Mouse (Mus musculus) inflammation-experienced regulatory T-cells, adult 6 months (primary cell): ENCODE results near the gene Ganc. TPM values are rescaled to one million over a fixed set of nuclear protein-coding genes. Genes with fewer than 3 reads are reported as not detected.

Source experiments
- ATAC-seq: one replicate; pipeline ENCODE4 v1.8.0; 2017
- polyA plus RNA-seq, 3 experiments: library from polyadenylated mRNA; unstranded; fragments of 100-300 nt; shearing (Covaris generic); gene quantifications; one replicate each; pipeline ENCODE4 v1.2.1; 2017

Ganc gene
- polyA plus RNA-seq, 3 experiments from 2014 or later: 10.9 to 32.3 (median 29.3) TPM

DNA sequence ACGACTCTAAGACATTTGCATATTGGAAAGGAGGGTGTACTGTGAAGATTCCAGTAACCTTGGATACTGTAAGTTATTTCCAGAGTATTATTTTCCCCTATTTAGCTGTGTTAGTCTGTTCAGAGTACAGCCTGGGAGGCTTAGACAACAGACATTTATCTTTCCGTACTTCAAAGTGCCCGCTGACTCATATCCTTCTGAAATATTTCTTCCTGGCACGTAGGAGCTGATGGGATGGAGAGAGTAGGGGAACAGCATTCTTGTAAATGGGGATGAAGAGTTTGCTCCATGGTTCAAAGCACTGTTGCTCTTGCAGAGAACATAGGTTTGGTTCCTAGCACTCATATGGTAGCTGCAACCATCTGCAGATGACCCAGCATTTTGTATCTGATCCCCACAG lies 48.9 kb downstream of the Ganc start:
- no peak for ATAC-seq

DNA sequence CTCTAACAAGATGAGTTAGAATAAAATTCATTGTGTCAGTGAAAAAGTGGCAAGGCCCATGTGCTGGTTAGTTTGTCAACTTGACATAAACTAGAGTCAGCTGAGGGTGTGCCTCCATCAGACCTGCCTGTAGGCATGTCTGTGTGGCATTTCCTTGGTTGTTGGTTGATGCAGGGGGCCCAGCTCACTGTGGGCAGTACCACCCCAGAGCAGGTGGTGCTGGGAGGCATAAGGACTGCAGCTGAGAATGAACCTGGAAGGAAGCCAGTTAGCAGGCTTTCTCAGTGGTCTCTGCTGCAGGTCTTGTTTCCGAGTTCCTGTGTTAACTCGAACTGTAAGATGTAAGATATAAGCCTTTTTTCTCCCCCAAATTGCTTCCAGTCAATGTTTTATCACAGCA lies 51.3 kb downstream of the Ganc start:
- no peak for ATAC-seq

DNA sequence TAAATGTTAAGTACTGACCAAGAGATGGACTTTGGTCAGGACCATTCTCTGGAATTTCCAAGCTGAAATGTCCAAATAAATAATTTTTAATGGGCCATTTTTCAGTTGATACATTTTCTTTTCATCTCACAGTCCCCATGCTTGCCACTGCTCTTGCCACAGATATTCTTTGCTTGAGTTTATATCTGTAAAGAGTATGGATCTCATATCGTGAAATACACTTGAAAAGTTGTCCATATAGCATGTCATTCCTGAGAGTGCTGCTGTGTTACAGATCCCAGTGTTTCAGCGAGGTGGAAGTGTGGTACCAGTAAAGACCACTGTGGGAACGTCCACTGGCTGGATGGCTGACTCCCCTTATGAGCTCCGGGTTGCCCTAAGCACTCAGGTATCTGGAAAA lies 52.0 kb downstream of the Ganc start, which contains the start of gene Capn3:
TSS of gene Capn3 (plus strand) at position 301 of the 400 bp plus-strand sequence.
- no peak for ATAC-seq

DNA sequence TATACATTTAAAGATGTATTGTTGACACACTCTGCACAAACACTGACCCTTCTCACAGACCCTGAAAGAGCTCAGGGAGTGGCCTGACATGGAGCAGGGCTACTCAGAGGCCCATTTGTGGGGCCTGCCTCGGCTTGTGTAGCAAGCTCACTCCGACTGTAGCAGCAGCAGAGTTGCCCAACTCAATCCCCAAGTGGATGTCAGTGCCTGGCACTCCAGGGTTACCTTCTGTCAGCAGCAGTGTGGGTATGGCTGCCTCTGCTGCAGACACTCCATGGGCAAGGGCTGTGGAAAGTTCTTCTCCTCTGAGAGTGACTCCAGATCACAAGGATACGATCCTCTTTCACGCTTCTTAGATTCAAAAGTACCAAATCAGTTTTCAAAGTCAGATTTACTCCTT lies 56.5 kb downstream of the Ganc start:
- no peak for ATAC-seq

DNA sequence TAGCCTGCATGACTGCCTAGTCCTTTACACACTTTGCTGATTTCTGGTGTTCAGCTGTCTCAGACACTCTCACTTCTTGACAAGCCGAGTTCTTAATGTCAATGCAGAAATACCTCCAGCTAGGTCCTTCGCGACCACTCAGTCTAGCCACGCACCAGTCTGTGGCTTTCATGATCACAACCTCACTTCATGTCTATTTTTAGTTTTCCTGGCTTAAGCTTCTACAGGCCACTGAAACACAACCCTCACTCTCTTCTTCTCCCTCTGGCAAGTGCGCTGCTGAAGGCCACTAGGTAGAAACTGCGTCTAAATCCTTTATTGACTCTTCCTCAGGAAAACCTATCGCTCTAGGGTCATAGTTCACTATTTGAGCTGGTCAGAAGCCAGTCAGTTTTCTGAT lies 59.6 kb downstream of the Ganc start:
- no peak for ATAC-seq

DNA sequence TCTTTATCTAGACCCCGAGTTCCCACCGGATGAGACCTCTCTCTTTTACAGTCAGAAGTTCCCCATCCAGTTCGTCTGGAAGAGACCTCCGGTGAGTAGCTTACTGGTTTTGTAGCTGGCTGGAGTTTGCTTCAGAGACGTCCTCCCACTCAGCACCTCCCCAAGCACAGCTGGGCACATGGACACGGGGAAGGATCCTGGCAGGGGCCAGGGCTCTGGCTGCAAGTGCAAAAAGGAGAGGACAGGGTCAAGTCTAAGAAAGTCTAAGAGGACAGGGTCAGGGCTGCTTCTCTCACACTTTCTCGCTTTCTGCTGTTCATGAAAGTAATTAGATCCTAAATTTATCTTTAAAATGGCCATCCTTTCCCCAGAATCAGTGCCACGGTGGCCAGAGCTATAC lies 60.4 kb downstream of the Ganc start:
- ATAC-seq: no peak

DNA sequence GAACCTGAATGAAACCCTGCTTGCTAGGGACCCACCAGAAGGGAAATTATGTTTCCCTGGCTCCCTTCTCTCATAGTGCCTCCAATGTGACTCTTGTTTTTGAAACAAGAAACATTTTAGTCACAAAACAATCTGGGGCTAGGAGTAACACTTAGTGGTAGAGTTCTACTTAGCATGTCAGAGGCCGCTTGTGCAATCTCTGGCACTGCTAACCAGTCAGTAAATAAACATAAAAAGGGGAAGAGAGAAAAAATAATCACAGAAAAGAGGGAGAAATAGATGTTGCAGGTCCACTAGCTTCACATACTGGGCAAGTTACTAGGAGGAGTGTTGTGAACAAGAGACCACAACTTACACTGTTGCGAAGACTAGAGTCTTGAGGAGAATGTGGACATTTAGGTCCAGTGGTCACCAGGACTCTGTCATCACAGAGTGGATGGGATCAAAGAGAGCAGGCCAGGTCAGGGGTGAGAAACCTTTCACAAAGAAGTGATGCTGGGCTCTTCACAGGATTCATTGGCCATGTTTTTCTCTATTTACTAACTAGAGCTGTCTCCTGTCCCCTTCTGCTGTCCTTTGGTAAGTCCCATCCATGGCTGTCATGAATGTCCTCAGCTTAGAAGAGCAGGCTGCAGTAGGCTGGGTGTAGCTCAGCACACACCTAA lies 61.2 kb downstream of the Ganc start:
- ATAC-seq: no peak

DNA sequence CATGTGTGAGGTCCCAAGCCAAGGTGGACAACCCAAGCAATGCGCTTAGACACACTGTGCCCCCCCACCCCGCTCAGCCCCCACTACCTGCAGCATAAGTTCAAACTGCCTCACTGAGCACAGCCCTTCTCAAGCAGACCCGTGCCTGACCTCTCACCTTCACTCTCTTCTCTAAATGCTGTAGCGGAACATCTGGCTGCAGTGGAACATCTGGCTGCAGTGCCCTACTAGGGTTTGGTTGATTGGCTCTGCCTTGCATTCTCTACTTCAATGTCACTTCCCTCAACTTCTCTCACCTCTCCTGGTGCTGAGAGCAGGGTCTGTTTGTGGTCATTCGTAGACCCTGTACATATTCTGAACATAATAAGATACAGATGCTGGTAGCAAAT lies 61.7 kb downstream of the Ganc start:
- no peak for ATAC-seq

DNA sequence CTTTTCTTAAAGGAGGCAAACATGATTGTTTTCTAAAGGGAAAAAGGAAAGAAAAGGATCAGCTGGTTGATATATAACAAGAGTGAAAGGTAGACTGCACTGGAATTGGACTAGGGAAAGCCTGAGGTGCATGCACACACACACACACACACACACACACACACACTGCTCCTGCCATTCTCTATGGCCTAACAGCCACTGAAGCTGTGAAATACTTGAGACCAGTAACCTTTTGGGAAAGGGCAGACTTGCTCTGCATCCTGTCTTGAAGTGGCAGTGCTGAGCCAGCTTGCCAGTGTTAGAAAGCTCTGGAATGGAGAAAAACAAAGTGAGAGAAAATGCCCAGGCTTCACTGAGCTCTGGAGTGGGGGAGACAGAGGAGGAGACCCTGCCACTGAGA lies 64.3 kb downstream of the Ganc start:
- no peak for ATAC-seq

DNA sequence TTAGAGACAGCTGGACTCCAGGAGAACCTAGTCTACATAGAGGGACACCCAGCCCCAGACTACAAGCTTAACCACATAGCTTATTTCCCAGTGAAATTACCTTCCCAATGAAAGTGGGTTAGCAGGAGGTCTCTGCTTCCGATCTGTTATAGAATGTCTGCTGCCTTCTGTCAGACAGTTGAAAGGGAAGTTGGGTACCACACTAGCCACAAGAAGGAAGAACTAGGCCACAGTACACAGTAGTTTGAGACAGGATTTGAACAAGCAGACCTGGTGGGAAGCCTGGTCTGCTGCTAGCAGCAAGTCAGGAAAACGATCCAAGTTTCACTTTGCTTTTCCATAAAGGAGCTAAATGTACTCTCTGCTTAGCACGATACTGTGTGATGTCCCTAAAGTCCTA lies 65.5 kb downstream of the Ganc start:
- no peak for ATAC-seq

DNA sequence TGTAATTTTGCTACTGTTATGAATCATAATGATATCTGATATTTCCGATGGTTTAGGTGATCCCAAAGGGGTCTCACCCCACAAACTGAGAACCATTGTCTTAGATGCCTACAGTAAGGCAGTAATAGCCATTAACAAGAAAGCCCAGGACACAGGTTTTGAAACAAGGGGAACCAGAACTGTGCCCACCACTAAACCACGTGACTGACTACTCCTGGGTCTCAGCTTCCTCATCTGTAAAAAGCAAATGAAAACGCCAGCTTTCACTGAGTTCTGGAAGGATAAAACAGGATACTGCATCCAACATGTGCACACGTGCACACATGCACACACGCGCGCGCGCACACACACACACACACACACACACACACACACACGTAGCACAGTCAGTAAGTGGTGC lies 66.0 kb downstream of the Ganc start:
- no peak for ATAC-seq

DNA sequence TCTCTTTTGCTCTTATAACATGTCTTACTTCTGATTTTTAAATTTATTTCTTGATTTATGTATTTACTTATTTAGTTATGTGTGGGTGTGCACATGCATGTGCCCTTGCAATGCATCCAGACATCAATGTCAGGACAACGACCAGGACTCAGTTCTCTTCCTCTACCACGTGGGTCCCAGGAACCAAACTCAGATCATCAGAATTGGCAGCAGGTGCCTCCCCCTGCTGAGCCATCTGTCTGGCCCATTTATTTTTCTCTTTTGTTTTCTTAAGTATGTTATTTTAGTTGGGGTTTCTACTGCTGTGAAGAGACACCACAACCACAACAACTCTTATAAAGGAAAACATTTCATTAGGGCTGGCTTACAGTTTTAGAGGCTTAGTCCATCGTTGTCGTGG lies 67.2 kb downstream of the Ganc start:
- no peak for ATAC-seq

DNA sequence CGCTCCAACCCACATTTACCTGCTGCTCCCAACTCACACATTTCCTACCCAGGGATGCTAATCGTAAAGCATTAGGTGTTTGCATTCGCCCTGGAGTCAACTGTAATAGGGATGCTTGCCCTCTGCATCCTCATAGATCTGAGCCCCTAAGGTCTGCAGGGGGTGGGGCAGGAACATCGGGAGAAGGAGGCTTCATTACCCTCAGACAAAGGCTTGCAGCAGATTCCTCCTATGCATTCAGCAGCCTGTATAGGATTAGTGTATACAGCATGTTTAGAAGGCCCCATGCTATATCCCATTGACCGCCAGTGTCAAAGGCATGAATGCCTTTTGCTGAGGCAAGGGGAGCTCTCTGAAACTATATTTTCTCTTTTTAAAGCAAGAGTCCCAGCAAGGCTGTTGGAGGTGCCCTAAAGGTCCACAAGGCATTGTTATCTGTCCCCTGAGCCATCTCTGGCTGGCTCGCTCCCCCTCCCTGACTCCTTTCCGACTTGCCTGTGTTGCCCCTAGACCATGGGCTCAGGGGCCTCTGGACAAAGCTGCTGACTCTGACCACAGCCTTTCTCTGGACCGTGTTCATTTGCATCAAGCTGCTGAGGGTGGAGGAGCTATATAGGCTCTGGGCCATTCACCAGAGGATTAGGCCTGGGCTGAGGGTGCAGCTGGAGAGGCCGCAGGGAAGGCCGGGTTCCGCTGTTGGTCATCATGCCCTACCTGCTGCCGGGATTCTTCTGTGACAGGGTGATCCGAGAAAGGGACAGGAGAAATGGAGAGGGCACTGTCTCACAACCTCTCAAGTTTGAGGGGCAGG lies 72.8 kb downstream of the Ganc start:
- ATAC-seq: no peak

DNA sequence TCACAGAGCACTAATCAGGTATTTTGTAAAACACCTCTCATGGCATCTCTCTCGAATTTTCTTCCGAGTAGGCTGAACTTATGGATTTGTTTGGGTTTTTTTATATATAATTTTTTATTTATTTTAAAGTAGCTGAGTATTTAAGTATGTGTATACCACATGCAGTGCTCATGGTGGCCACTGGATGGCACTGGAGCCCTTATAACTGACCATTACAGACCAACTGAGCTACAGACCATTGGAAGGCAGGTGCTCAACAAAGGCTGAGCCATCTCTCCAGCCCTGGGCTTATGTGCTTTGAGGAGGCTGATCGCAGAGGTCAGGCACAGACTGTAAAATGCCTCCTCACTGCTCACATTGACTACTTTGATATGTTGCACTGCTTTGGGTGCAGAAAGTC lies 74.9 kb downstream of the Ganc start:
- ATAC-seq: peak; percentile 61

DNA sequence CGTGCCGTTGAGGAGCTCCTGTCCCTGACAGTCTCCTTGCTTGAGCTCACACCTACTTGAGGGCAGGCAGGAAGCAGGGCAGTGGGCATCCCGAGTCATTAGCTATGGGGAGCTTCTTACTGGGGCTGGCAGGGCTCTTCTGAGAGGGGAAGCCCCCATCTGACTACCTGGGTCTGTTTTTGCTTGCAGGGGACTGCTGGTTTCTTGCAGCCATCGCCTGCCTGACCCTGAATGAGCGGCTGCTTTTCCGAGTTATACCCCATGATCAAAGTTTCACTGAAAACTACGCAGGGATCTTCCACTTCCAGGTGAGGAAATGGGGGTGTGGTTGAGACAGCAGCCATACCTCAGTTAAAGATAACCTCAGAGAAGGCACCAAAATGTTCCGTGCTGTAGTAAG lies 78.2 kb downstream of the Ganc start:
- peak; percentile 39 for ATAC-seq

DNA sequence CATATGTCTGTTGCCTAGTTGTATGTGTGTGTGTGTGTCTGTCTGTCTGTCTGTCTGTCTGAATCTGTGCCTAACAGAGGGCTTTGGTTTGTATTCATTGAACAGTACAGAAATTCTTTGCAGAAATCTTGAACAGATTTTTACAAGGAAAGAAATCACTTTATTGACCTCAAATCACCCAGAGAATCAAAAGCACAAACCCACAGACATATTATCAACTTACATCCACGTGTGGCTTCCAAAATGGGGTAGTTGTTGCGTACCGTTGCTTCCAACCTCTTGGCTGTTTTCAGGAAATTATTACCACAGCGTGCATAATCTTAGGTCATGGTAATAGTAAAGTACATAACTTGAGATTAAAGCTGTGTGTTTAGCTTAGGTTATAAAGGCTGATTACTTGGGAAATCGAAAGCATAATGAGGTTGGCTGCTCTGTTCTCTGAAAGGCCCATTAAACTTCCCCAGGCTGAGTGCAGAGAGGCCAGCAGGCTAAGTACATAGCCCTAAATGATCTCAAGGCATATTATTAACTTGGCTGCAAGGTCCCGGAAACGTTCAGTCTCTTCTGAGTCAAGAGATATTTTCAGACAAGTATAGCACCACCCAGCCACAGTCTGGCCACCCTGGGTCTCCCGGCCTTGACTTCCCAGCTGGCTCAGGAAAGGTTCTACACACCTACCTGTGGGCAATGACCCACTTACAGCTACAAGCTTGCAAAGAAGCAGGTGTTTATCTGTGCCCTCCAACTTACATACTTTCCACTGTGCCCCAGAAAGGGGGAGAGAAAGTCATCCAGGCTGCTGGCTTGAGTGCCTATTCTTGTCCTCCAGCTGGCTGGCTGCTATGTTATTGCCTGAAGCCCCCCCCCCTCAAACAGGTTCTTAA lies 79.1 kb downstream of the Ganc start:
- peak; percentile 23 for ATAC-seq

DNA sequence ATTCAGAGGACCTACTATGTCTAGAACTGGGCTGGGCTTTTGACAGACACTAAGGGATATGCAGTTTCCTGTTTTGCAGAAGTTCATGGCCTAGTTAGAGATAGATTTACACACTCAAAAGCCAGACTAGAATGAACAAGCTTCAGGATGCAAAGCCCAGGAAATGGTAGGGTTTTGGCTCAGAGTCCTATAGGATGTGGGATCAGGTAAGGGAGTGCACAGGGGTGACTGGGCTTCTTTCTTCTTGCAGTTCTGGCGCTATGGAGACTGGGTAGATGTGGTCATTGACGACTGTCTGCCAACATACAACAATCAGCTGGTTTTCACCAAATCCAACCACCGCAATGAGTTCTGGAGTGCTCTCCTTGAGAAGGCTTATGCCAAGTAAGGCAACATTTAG lies 80.5 kb downstream of the Ganc start:
- peak; percentile 32 for ATAC-seq

DNA sequence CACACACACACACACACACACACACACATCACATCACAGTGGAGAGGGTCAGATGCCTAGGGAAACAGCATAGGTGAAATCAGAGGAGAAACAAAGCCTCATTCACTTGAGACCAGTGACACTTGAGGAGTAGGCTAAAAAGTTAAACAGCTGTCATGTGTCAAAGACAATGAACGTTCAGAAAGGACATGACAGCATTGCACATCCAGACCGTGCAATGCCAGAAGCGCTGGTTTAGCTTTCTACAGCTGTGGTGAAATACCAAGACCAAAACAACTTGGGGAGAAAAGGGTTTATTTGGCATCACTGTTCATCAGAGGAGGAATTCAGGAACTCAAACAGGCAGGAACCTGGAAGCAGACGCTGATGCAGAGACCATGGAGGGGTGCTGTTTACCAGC lies 89.6 kb downstream of the Ganc start:
- ATAC-seq: no peak

DNA sequence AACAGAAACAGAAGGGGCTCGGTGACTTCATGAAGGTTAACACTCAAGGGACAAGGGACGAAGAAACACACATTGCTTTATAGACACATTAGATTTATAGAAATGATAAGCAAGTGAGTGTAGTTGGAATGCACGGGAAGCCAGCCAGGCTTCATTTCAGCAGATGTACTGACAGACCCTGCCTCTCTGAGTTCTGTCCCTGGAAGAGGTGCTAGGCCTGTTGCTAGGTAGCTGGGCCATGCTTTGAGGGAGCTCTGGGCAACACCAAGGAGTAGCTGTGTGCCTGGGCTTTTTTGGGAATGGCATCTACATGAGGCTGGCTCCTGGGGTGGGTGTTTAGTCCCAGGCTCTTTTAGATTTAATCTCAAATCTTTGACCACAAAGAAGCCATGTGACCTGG lies 92.8 kb downstream of the Ganc start:
- no peak for ATAC-seq

DNA sequence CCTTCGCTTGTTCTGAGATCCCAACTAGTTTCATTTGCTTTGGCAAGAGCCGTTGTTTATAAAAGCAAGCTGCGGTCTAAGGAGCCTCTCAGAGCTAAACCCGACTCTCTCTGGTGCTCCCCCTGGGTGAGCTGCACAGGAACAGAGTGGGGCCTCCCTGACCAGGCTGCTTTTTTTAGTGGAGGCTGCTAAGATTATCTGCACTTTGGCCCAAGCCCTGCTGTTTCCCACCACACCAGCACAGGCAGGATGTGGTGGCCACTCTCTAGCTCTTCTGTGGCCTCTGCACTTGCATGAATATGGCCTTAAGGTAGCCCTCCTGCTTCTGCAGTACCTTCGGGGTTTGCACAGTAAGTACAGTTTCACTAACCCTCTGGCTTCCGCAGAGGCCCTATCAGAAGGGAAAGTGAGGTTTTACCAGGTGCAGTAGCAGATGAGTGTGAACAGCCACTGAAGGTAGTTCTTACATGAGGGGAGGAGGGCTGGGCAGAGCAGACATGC lies 96.3 kb downstream of the Ganc start:
- peak; percentile 85 for ATAC-seq

DNA sequence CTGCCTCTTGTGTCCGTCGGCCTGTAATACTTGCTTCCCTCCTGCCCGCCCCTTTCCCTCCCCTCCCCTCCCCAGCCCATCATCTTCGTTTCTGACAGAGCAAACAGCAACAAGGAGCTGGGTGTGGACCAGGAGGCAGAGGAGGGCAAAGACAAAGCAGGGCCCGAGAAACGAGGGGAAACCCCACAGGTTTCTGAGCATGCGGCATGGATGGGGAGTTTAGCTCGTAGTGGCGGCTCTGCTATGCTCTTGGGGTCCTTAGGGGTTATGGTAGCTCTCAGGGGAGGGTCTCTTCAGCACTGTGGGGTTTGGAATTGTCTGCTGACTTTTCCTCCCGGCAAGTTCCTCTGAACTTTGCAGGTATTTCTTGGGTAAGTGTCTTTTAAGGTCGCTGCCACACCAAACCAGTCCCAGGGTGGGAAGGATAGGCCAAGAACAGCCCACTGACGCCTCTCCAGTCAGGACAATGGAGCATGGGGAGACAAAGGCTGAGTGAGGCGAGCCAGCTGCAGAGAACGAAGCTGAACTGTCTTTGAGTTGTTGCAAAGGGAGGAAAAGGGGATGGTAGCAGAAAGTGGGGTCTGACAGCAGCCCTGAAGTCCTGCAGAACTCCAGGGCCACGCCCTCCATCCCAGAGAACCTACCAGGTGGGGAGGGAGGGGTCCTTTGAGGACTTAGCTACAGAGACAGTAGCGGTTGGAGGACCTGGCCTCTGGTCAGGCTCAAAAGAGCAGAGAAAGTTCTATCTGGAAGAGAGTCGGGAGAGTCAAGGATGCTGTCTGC lies 97.6 kb downstream of the Ganc start:
- ATAC-seq: no peak

DNA sequence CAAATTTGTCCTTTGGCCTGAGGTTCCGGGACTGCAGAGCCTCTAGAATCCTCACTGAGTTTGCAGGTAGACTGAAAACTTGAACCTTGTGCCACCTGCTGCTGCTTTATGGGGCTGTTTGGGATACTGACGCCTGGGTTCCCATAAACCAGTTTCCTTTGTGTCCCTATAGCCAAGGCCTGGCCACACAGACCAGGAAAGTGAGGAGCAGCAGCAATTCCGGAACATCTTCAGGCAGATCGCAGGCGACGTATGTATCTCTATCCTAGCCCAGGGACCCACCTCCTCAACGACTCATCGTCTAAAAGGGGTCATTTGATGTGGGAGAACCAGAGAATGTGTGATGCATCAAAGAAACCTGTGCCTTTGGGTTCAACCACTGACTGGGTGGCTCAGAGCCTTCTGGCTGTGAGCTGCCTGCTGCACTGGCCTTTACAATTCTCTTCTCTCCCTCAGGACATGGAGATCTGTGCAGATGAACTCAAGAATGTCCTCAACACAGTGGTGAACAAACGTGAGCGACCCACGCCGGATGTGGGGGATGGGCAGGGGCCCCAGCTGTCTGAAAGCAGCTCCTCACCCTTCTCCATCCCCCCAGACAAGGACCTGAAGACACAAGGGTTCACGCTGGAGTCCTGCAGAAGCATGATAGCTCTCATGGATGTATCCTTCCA lies 98.4 kb downstream of the Ganc start:
- ATAC-seq: peak; percentile 33
